Mouse (Mus musculus) kidney, embryonic 14.5 days (tissue): ENCODE data around the gene Prkag1. TPM values are rescaled to one million over a fixed set of nuclear protein-coding genes. Genes with fewer than 3 reads are reported as not detected.

ENCODE experiments used
- ATAC-seq: fragments of 200-750 bp; cut with Nextera tagmentation; 2 replicates; pipeline ENCODE4 v1.8.0; 2017; ENCODE audit warnings: moderate number of reproducible peaks, mild to moderate bottlenecking, moderate TSS enrichment, moderate library complexity; ENCODE audit not compliant: low FRiP score, low TSS enrichment
- H3K27ac ChIP-seq: fragments of 300-500 bp; sonication (generic); 2 replicates; pipeline ENCODE4 v1.5.1; 2014; ENCODE audit warnings: low read depth, mild to moderate bottlenecking, low read length, moderate library complexity, mixed read lengths
- H3K27me3 ChIP-seq: fragments of 300-500 bp; sonication (generic); 2 replicates; pipeline ENCODE4 v1.6.1; 2014; ENCODE audit warnings: mild to moderate bottlenecking, low read length; ENCODE audit not compliant: control insufficient read depth, insufficient read depth
- H3K36me3 ChIP-seq: fragments of 300-500 bp; sonication (generic); 2 replicates; pipeline ENCODE4 v1.6.1; 2014; ENCODE audit warnings: low read length, mixed read lengths; ENCODE audit not compliant: control insufficient read depth, insufficient read depth
- H3K4me1 ChIP-seq: fragments of 300-500 bp; sonication (generic); 2 replicates; pipeline ENCODE4 v1.6.1; 2014; ENCODE audit warnings: low read length, mixed read lengths; ENCODE audit not compliant: control insufficient read depth, insufficient read depth
- H3K4me2 ChIP-seq: fragments of 300-500 bp; sonication (generic); replicated peaks from 2 replicates; pipeline ENCODE4 v1.6.1; 2014; ENCODE audit warnings: low read depth, mild to moderate bottlenecking, low read length
- H3K4me3 ChIP-seq: fragments of 300-500 bp; sonication (generic); 2 replicates; pipeline ENCODE4 v1.5.1; 2014; ENCODE audit warnings: mild to moderate bottlenecking, low read length
- H3K9ac ChIP-seq: fragments of 300-500 bp; sonication (generic); 2 replicates; pipeline ENCODE4 v1.6.1; 2014; ENCODE audit warnings: low read depth, mild to moderate bottlenecking, low read length, moderate library complexity
- H3K9me3 ChIP-seq: fragments of 300-500 bp; sonication (generic); 2 replicates; pipeline ENCODE4 v1.6.1; 2016; ENCODE audit warnings: low read length; ENCODE audit not compliant: control insufficient read depth
- WGBS: fragments of 180-500 bp; shearing (Covaris S2); extraction: QIAGEN DNeasy Blood & Tissue Kit; methylation state at CpG from one replicate; pipeline ENCODE4 v1.1.7; 2014; 5-methylcytosine and 5-hydroxymethylcytosine counted together
- polyA plus RNA-seq: library from polyadenylated mRNA; unstranded; fragments of >200 nt; fragmentation: Nextera tagmentation; extraction: Ambion mirVana; gene quantifications from 2 replicates; pipeline ENCODE4 v1.2.1, GENCODE M21; 2014

Prkag1 gene
- polyA plus RNA-seq, 1 experiment from 2014 or later: 83.7 TPM

GRCm38 (mm10) chr15:98774096-98774495, 57.2 kb downstream of the Prkag1 start:
- H3K27me3 ChIP-seq: peaks cover 84% of the 10 kb centered on the region
- H3K9ac ChIP-seq: no peak overlapping the region
- H3K4me3 ChIP-seq: no peak overlapping the region
- H3K36me3 ChIP-seq: no peaks in the 10 kb centered on the region
- no peak overlapping the region for H3K4me2 ChIP-seq
- H3K27ac ChIP-seq: no peak overlapping the region
- ATAC-seq: no peak
- 7% methylated on average over 15 of the region's 15 CpGs for WGBS
- H3K9me3 ChIP-seq: no peaks in the 10 kb centered on the region
- H3K4me1 ChIP-seq: peaks cover 29% of the 10 kb centered on the region

GRCm38 (mm10) chr15:98772511-98773211, 58.7 kb downstream of the Prkag1 start:
- Histone ChIP-seq H3K9ac (no peak overlapping the region; the same call in 1 of the 2 replicates), H3K4me2 (peak overlapping the region; percentile 50), H3K36me3 (no peaks in the 10 kb centered on the region), H3K27ac (no peak overlapping the region), H3K9me3 (no peaks in the 10 kb centered on the region), H3K4me1 (peaks cover 23% of the 10 kb centered on the region), H3K27me3 (peaks cover 74% of the 10 kb centered on the region), H3K4me3 (peak overlapping the region; percentile 36)
- 2% methylated on average over 35 of the region's 36 CpGs for WGBS
- no peak for ATAC-seq

- peak overlapping the region; percentile 36 for H3K4me3 ChIP-seq
- WGBS: 3% methylated on average over 12 of the region's 12 CpGs
- no peak overlapping the region for H3K27ac ChIP-seq
- H3K36me3 ChIP-seq: no peaks in the 10 kb centered on the region
- H3K9ac ChIP-seq: no peak overlapping the region; the same call in 1 of the 2 replicates
- no peaks in the 10 kb centered on the region for H3K9me3 ChIP-seq
- no peak for ATAC-seq
- peak overlapping the region; percentile 50 for H3K4me2 ChIP-seq
- peaks cover 67% of the 10 kb centered on the region for H3K27me3 ChIP-seq
- peaks cover 19% of the 10 kb centered on the region for H3K4me1 ChIP-seq
These were observed 59.4 kb downstream of the Prkag1 start for GRCm38 (mm10) chr15:98771813-98772425.

GRCm38 (mm10) chr15:98768259-98768658, 63.1 kb downstream of the Prkag1 start:
- H3K36me3 ChIP-seq: no peaks in the 10 kb centered on the region
- peaks cover 30% of the 10 kb centered on the region for H3K27me3 ChIP-seq
- ATAC-seq: no peak
- H3K4me3 ChIP-seq: no peak overlapping the region
- peaks cover 9% of the 10 kb centered on the region; the same call in 1 of the 2 replicates for H3K4me1 ChIP-seq
- 29% methylated on average over 5 of the region's 5 CpGs for WGBS
- no peak overlapping the region for H3K4me2 ChIP-seq
- H3K27ac ChIP-seq: no peak overlapping the region
- H3K9ac ChIP-seq: no peak overlapping the region
- H3K9me3 ChIP-seq: no peaks in the 10 kb centered on the region

- Histone ChIP-seq H3K9ac (no peak overlapping the region), H3K4me1 (peaks cover 10% of the 10 kb centered on the region), H3K36me3 (peaks cover 4% of the 10 kb centered on the region; the same call in 1 of the 2 replicates), H3K9me3 (no peaks in the 10 kb centered on the region), H3K27me3 (peaks cover 9% of the 10 kb centered on the region), H3K27ac (no peak overlapping the region), H3K4me3 (no peak overlapping the region), H3K4me2 (no peak overlapping the region)
- WGBS: 73% methylated on average over 4 of the region's 4 CpGs
- no peak for ATAC-seq
These were observed 65.4 kb downstream of the Prkag1 start for GRCm38 (mm10) chr15:98765929-98766328.

Other genes with a start within 250 kb of the Prkag1 start
- 26.2 and 31.5 TPM in 2 replicates for gene Adcy6, start 221.4 kb downstream of the Prkag1 start, polyA plus RNA-seq
- 21.5 and 26.5 TPM in 2 replicates for gene Cacnb3, start 200.7 kb downstream of the Prkag1 start, polyA plus RNA-seq
- gene Ddx23, start 168.6 kb downstream of the Prkag1 start, polyA plus RNA-seq: 27.3 and 32.2 TPM in 2 replicates
- 0.28 and 0.31 TPM in 2 replicates for gene Rnd1, start 154.1 kb downstream of the Prkag1 start, polyA plus RNA-seq
- 0.69 and 1.0 TPM in 2 replicates for gene Ccdc65, start 123.3 kb downstream of the Prkag1 start, polyA plus RNA-seq
- 28.8 and 33.4 TPM in 2 replicates for gene Fkbp11, start 103.3 kb downstream of the Prkag1 start, polyA plus RNA-seq
- gene Arf3, start 68.3 kb downstream of the Prkag1 start, polyA plus RNA-seq: 29.8 and 39.7 TPM in 2 replicates
- gene Wnt10b, start 53.4 kb downstream of the Prkag1 start, polyA plus RNA-seq: not detected in 2 replicates
- gene Wnt1, start 41.7 kb downstream of the Prkag1 start, polyA plus RNA-seq: not detected in 2 replicates
- gene Ddn, start 22.0 kb downstream of the Prkag1 start, polyA plus RNA-seq: 1.4 TPM in 2 replicates
- gene Kmt2d, start 39.7 kb upstream of the Prkag1 start, polyA plus RNA-seq: 17.5 and 21.4 TPM in 2 replicates
- 14.4 and 22.4 TPM in 2 replicates for gene Rhebl1, start 63.0 kb upstream of the Prkag1 start, polyA plus RNA-seq
- gene Dhh, start 67.0 kb upstream of the Prkag1 start, polyA plus RNA-seq: 0.54 and 0.84 TPM in 2 replicates
- gene Lmbr1l, start 86.7 kb upstream of the Prkag1 start, polyA plus RNA-seq: 5.5 and 8.6 TPM in 2 replicates
- 1,971 and 2,088 TPM in 2 replicates for gene Tuba1b, start 103.0 kb upstream of the Prkag1 start, polyA plus RNA-seq
- not detected in 2 replicates for gene Gm49450, start 122.0 kb upstream of the Prkag1 start, polyA plus RNA-seq
- gene Tuba1a, start 122.2 kb upstream of the Prkag1 start, polyA plus RNA-seq: 891 and 921 TPM in 2 replicates
- gene Tuba1c, start 198.4 kb upstream of the Prkag1 start, polyA plus RNA-seq: 187 and 196 TPM in 2 replicates
- 0.13 and 0.31 TPM in 2 replicates for gene Prph, start 223.7 kb upstream of the Prkag1 start, polyA plus RNA-seq
- 27.3 and 31.7 TPM in 2 replicates for gene Troap, start 243.1 kb upstream of the Prkag1 start, polyA plus RNA-seq